8 mouse cellular contexts compared by ENCODE assay signal in the genomic region with DNA sequence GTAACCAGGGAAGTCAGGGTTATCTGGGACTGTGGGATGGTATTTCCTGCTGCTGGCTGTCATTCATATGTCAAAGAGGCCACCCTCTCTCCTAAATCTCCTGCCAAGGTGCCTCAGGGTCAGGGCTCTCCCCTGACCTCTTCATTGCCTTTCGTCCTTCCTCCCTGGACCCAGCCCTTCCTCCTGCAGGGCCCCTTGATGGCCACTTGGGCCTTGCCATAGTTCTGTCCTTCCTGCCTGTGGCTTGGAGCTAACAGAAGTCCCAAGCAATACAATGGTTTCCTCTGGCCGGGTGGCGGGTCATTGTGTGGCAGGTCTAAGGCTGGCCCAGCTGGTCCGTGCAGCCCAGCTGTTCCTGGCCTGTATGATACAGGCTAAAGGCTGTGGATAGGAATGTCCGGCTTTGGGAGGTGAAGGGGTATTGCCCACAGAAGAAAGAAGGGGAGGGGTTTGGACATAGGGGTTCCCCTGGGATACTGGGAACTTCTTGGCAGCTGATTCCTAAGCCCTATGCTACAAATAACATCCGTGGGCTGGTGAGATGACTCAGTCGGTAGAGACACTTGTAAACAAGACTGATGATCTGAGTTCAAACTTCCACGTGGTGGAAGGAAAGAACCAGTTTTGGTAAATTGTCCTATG. TPM values are rescaled to one million over a fixed set of nuclear protein-coding genes. Genes with fewer than 3 reads are reported as not detected.
DNase-seq lines count a peak whose midpoint lies in the region; ATAC-seq lines count a peak whose summit lies in the region.

No protein-coding gene starts in this region.

- peaks cover 9% of the 10 kb centered on the region; the same call in 1 of the 2 replicates for H3K4me1 ChIP-seq in forebrain, embryonic 16.5 days (replicated peaks; ENCODE audit: control insufficient read depth, insufficient read depth, low read length)

- H3K27me3 ChIP-seq in forebrain, embryonic 16.5 days (replicated peaks; ENCODE audit: control insufficient read depth, insufficient read depth, low read length): no peaks in the 10 kb centered on the region

- no peak for ATAC-seq in forebrain, embryonic 16.5 days

- H3K4me3 ChIP-seq in forebrain, embryonic 16.5 days (replicated peaks; ENCODE audit: low read length): no peak overlapping the region

- no peak overlapping the region for H3K27ac ChIP-seq in forebrain, embryonic 16.5 days (ENCODE audit: low read length)

- peak; percentile 68 for DNase-seq in adrenal gland, adult 2 months
- no peak for DNase-seq in adrenal gland, postnatal 4 days (ENCODE audit: low spot score in 2 of 2)
- DNase-seq in embryo, embryonic 9.5 days (ENCODE audit: extremely low spot score): peak; percentile 48
- peak; percentile 73 for DNase-seq in kidney, adult 11 months
- DNase-seq in lung, postnatal 10 days: peak; percentile 69
- DNase-seq in T-cell, adult 2 months (ENCODE audit: low spot score): no peak
- DNase-seq in left cerebral cortex, postnatal 4 days: no peak

- no peak overlapping the region for H3K9ac ChIP-seq in forebrain, embryonic 16.5 days (replicated peaks; ENCODE audit: low read depth, low read length)

- H3K9me3 ChIP-seq in forebrain, embryonic 16.5 days (ENCODE audit: control insufficient read depth, low read length): no peaks in the 10 kb centered on the region

- WGBS in forebrain, embryonic 16.5 days: 71% methylated on average over 8 of the region's 8 CpGs

- intact Hi-C loops in left cerebral cortex, postnatal 4 days (cut with DNase I): no loop called here

- H3K4me2 ChIP-seq in forebrain, embryonic 16.5 days (ENCODE audit: low read length): no peak overlapping the region

- H3K36me3 ChIP-seq in forebrain, embryonic 16.5 days (ENCODE audit: control insufficient read depth, insufficient read depth): no peaks in the 10 kb centered on the region

RNA-seq across cellular contexts. Expression of a gene that starts 25.5 kb away (rescaled TPM):
- total RNA-seq in adrenal gland, adult 2 months (2021): not detected
- polyA plus RNA-seq in adrenal gland, adult 2 months (2012; rRNA removed): 0.12 TPM in 1 of 2 replicates, not detected in the other
- total RNA-seq in adrenal gland, postnatal 4 days (2021): not detected
- total RNA-seq in left cerebral cortex, postnatal 4 days (2021): 1 to 10 TPM; 1.2 to 2.1 TPM
- 5.2 and 5.7 TPM in 2 replicates for polyA plus RNA-seq in forebrain, embryonic 16.5 days (2015; fragmentation: Nextera tagmentation; extraction: Ambion mirVana)

RNA-seq across cellular contexts. Expression of a gene that starts 27.4 kb away (rescaled TPM):
- 10 to 100 TPM; 19.2 to 20.2 TPM for total RNA-seq in adrenal gland, adult 2 months (2021)
- polyA plus RNA-seq in adrenal gland, adult 2 months (2012; rRNA removed): 25.1 and 27.7 TPM in 2 replicates
- total RNA-seq in adrenal gland, postnatal 4 days (2021): 10 to 100 TPM; 15.7 to 16.5 TPM
- 1 to 10 TPM; 5.8 to 6.4 TPM for total RNA-seq in left cerebral cortex, postnatal 4 days (2021)
- 1.9 and 2.8 TPM in 2 replicates for polyA plus RNA-seq in forebrain, embryonic 16.5 days (2015; fragmentation: Nextera tagmentation; extraction: Ambion mirVana)

Comparison
In these comparisons a context has a peak if more than half of its experiments do, and no peak if none do; other contexts are left out.
1. DNase-seq: peak in adrenal gland, adult 2 months (single experiment), embryo, embryonic 9.5 days (single experiment), kidney, adult 11 months (single experiment) and lung, postnatal 10 days (single experiment); none in adrenal gland, postnatal 4 days (0 of 2), T-cell, adult 2 months (single experiment) and left cerebral cortex, postnatal 4 days (single experiment).